Mouse (Mus musculus): ENCODE measurements around the gene Alms1. TPM values are rescaled to one million over a fixed set of nuclear protein-coding genes. Genes with fewer than 3 reads are reported as not detected.
"Not testable (repeated sequence)": the region's sequence is repeated elsewhere in the genome, so short reads cannot be mapped to it uniquely, and the experiment has no call there.

Gene Alms1
- total RNA-seq (2014; fragmentation: Nextera tagmentation) (21.7 and 29.1 TPM in 2 replicates), total RNA-seq (2017) (18.4 and 20.2 TPM in 2 replicates)

- peak; percentile 95 for ATAC-seq (replicated peaks; ENCODE audit: poor library complexity, severe bottlenecking)
Observed at GRCm38 (mm10) chr6:85587396-85588143, at the start of gene Alms1. Alms1 (plus strand) TSS chr6:85587531.

- ATAC-seq (replicated peaks; ENCODE audit: poor library complexity, severe bottlenecking): no peak
Observed at GRCm38 (mm10) chr6:85543351-85544175, 43.8 kb upstream of the Alms1 start.

- ATAC-seq (replicated peaks; ENCODE audit: poor library complexity, severe bottlenecking): no peak
Observed at GRCm38 (mm10) chr6:85544251-85544881, 43.0 kb upstream of the Alms1 start.

GRCm38 (mm10) chr6:85547642-85548041, 39.7 kb upstream of the Alms1 start:
- no peak for ATAC-seq (replicated peaks; ENCODE audit: poor library complexity, severe bottlenecking)

- no peak for ATAC-seq (replicated peaks; ENCODE audit: poor library complexity, severe bottlenecking)
Observed at GRCm38 (mm10) chr6:85562374-85562773, 25.0 kb upstream of the Alms1 start.

GRCm38 (mm10) chr6:85572816-85573215, 14.5 kb upstream of the Alms1 start:
- no peak for ATAC-seq (replicated peaks; ENCODE audit: poor library complexity, severe bottlenecking)

- ATAC-seq (replicated peaks; ENCODE audit: poor library complexity, severe bottlenecking): no peak
Observed at GRCm38 (mm10) chr6:85581688-85582087, 5.6 kb upstream of the Alms1 start.

GRCm38 (mm10) chr6:85584612-85585011, 2.7 kb upstream of the Alms1 start:
- no peak for ATAC-seq (replicated peaks; ENCODE audit: poor library complexity, severe bottlenecking)

GRCm38 (mm10) chr6:85586805-85587367, 445 bp upstream of the Alms1 start:
- ATAC-seq (replicated peaks; ENCODE audit: poor library complexity, severe bottlenecking): no peak

- no peak for ATAC-seq (replicated peaks; ENCODE audit: poor library complexity, severe bottlenecking)
Observed at GRCm38 (mm10) chr6:85588164-85588563, 833 bp downstream of the Alms1 start.

GRCm38 (mm10) chr6:85588568-85588967, 1.2 kb downstream of the Alms1 start:
- ATAC-seq (replicated peaks; ENCODE audit: poor library complexity, severe bottlenecking): peak; percentile 29

GRCm38 (mm10) chr6:85590116-85590515, 2.8 kb downstream of the Alms1 start:
- no peak for ATAC-seq (replicated peaks; ENCODE audit: poor library complexity, severe bottlenecking)

GRCm38 (mm10) chr6:85599310-85599709, 12.0 kb downstream of the Alms1 start:
- ATAC-seq (replicated peaks; ENCODE audit: poor library complexity, severe bottlenecking): no peak

GRCm38 (mm10) chr6:85610511-85610910, 23.2 kb downstream of the Alms1 start:
- ATAC-seq (replicated peaks; ENCODE audit: poor library complexity, severe bottlenecking): no peak

GRCm38 (mm10) chr6:85620826-85621225, 33.5 kb downstream of the Alms1 start:
- ATAC-seq (replicated peaks; ENCODE audit: poor library complexity, severe bottlenecking): no peak

- ATAC-seq (replicated peaks; ENCODE audit: poor library complexity, severe bottlenecking): no peak
Observed at GRCm38 (mm10) chr6:85621600-85621999, 34.3 kb downstream of the Alms1 start.

GRCm38 (mm10) chr6:85624511-85624910, 37.2 kb downstream of the Alms1 start:
- ATAC-seq (replicated peaks; ENCODE audit: poor library complexity, severe bottlenecking): no peak

GRCm38 (mm10) chr6:85633165-85633564, 45.8 kb downstream of the Alms1 start:
- no peak for ATAC-seq (replicated peaks; ENCODE audit: poor library complexity, severe bottlenecking)

GRCm38 (mm10) chr6:85653244-85653643, 65.9 kb downstream of the Alms1 start:
- ATAC-seq (replicated peaks; ENCODE audit: poor library complexity, severe bottlenecking): no peak

- ATAC-seq (replicated peaks; ENCODE audit: poor library complexity, severe bottlenecking): not testable (repeated sequence)
Observed at GRCm38 (mm10) chr6:85701943-85702342, 114.6 kb downstream of the Alms1 start.

- not testable (repeated sequence) for ATAC-seq (replicated peaks; ENCODE audit: poor library complexity, severe bottlenecking)
Observed at GRCm38 (mm10) chr6:85709206-85709605, 121.9 kb downstream of the Alms1 start.
